Mouse (Mus musculus) midbrain, embryonic 15.5 days (tissue): ENCODE measurements at regions not wholly inside any gene's neighbourhood (a gene's known extent, or its start where the extent isn't known, plus 50 kb on each side); places are given as distances from the start of the nearest gene placed in this dataset.

Source experiments
- ATAC-seq: fragments of 200-750 bp; cut with Nextera tagmentation; replicated peaks from 2 replicates; pipeline ENCODE4 v1.8.0; 2017; ENCODE audit warnings: moderate TSS enrichment
- H3K27ac ChIP-seq: fragments of 300-500 bp; sonication (generic); 2 replicates; pipeline ENCODE4 v1.5.1; 2015; ENCODE audit warnings: mild to moderate bottlenecking, inconsistent platforms
- H3K27me3 ChIP-seq: fragments of 300-500 bp; sonication (generic); replicated peaks from 2 replicates; pipeline ENCODE4 v1.6.1; 2015; ENCODE audit warnings: inconsistent platforms
- H3K36me3 ChIP-seq: fragments of 300-500 bp; sonication (generic); replicated peaks from 2 replicates; pipeline ENCODE4 v1.6.1; 2015; ENCODE audit warnings: inconsistent platforms
- H3K4me1 ChIP-seq: fragments of 300-500 bp; sonication (generic); 2 replicates; pipeline ENCODE4 v1.6.1; 2015; ENCODE audit warnings: inconsistent platforms
- H3K4me2 ChIP-seq: fragments of 300-500 bp; sonication (generic); 2 replicates; pipeline ENCODE4 v1.6.1; 2015; ENCODE audit warnings: inconsistent platforms, mild to moderate bottlenecking, moderate library complexity
- H3K4me3 ChIP-seq: fragments of 300-500 bp; sonication (generic); 2 replicates; pipeline ENCODE4 v1.5.1; 2015; ENCODE audit warnings: mild to moderate bottlenecking, inconsistent platforms
- H3K9ac ChIP-seq: fragments of 300-500 bp; sonication (generic); 2 replicates; pipeline ENCODE4 v1.6.1; 2015; ENCODE audit warnings: mild to moderate bottlenecking, inconsistent platforms
- H3K9me3 ChIP-seq: fragments of 300-500 bp; sonication (generic); 2 replicates; pipeline ENCODE4 v1.6.1; 2016; ENCODE audit warnings: inconsistent platforms
- WGBS: fragments of 180-500 bp; shearing (Covaris S2); methylation state at CpG from one replicate; pipeline ENCODE4 v1.1.7; 2015; ENCODE audit warnings: mixed read lengths; 5-methylcytosine and 5-hydroxymethylcytosine counted together

DNA sequence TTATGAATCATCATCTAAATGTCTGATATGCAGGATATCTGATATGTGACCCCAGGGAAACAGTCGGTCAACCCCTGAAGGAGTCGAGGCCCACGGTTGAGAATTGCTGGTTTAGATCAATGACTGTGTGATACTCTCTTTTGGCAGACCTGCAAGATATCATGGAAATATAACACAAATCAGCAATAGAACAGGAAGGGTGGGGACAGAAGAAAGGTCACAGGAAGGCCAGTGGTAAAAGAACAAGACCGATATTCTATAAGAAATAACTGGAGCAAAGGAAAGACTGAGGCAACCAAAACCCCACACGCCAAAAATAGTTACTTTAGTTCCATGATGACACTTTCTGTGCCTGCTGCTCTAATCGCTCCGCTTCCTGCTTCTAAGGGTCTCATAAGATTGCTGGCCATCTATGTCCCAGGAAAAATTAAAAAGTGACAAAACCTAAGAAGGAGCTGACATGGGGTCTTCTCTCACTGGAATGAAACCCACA is 103.2 kb downstream of the Nfkbiz start:
- no peak overlapping the region for H3K4me3 ChIP-seq
- WGBS: 96% methylated on average over 7 of the region's 7 CpGs
- no peak for ATAC-seq
- no peaks in the 10 kb centered on the region for H3K36me3 ChIP-seq
- H3K9ac ChIP-seq: no peak overlapping the region
- no peak overlapping the region for H3K4me2 ChIP-seq
- no peaks in the 10 kb centered on the region for H3K27me3 ChIP-seq
- H3K9me3 ChIP-seq: no peaks in the 10 kb centered on the region
- H3K4me1 ChIP-seq: no peaks in the 10 kb centered on the region
- H3K27ac ChIP-seq: no peak overlapping the region

DNA sequence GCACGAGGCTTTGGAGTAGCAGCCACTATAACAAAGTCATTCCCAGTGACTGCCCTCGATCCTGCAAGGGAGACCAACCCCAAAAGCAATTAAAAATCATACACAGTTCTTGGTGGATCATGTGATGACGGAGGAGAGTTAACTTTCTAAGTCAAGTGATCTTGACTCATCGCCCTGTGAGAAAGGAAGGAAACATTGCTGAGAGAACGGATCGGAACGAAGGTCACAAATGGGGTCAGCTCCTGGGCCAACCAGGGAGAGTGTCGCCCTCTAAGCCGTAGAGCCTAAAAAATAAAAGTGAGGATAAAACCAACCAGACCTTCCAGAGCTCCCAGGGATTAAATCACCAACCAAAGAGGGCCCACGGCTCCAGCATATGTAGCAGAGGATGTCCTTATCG is 104.4 kb downstream of the Nfkbiz start:
- Histone ChIP-seq H3K27ac (no peak overlapping the region), H3K4me3 (no peak overlapping the region), H3K4me2 (no peak overlapping the region), H3K9me3 (no peaks in the 10 kb centered on the region), H3K36me3 (no peaks in the 10 kb centered on the region), H3K27me3 (no peaks in the 10 kb centered on the region), H3K4me1 (no peaks in the 10 kb centered on the region), H3K9ac (no peak overlapping the region)
- WGBS: 79% methylated on average over 11 of the region's 11 CpGs
- ATAC-seq: no peak

DNA sequence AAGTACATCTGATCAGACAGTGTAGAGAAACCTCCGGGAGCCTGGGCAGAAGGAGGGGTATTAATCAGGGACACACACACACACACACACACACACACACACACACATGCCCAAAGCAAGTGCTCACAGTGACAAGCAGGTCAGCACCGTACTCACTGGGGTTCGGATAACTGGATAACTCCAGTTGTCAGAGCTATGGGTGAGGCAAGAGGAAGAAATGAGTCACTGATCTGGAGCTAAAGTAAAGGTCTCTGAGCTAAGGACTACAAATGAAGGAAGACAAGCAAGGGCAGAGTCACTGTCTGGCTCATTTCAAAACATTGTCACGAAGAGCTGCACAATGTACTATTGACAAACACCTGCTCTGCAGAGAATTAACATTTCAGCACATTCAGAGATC is 104.9 kb downstream of the Nfkbiz start:
- no peak for ATAC-seq
- H3K9ac ChIP-seq: no peak overlapping the region
- no peak overlapping the region for H3K4me3 ChIP-seq
- no peaks in the 10 kb centered on the region for H3K27me3 ChIP-seq
- no peaks in the 10 kb centered on the region for H3K4me1 ChIP-seq
- H3K27ac ChIP-seq: no peak overlapping the region
- H3K4me2 ChIP-seq: no peak overlapping the region
- H3K9me3 ChIP-seq: no peaks in the 10 kb centered on the region
- H3K36me3 ChIP-seq: no peaks in the 10 kb centered on the region
- 79% methylated on average over 4 of the region's 4 CpGs for WGBS

DNA sequence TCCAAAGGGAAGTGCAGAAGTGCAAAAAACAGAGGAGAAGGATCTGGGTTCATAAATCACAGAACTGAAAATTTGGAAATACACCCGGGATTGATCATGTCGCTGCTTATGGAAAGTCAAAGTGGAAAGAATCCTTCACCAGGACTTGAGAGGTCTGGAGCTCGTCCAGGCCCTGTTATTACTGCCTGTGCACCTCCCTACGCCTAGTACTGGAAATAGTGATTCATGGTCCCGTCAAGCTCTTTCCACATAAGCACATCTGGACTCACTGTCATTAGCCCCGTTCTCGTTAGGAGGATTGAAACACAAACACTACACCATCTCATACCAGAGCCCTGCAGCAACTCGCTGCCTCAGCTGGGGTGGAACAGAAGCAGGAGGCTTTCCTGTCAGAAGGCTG is 107.7 kb downstream of the Nfkbiz start:
- WGBS: 89% methylated on average over 8 of the region's 8 CpGs

DNA sequence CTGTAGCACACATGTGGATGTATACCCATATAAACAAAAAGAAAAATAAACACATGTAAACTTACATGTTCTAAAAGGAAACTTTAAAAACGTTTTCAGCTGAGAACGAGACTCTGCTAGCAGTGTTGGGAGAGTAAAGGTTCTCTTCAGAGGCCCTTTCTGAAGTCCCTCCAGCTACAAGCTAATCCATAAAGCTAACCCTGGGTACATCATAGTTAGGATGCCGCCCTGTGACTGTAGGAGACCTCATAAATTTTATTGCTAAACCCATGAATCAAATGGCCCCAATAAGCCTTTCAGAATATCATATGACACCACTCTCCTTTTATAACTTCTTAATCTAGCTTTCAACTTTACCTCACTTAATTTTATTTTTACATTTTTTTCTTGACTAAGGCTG is 112.2 kb downstream of the Nfkbiz start:
- Histone ChIP-seq H3K9me3 (no peaks in the 10 kb centered on the region), H3K36me3 (no peaks in the 10 kb centered on the region), H3K27me3 (no peaks in the 10 kb centered on the region), H3K4me3 (no peak overlapping the region), H3K27ac (no peak overlapping the region), H3K9ac (no peak overlapping the region), H3K4me1 (no peaks in the 10 kb centered on the region), H3K4me2 (no peak overlapping the region)
- ATAC-seq: no peak
- WGBS: 76% methylated on average over 3 of the region's 3 CpGs

More for the DNA sequence above, 107.7 kb downstream of the Nfkbiz start:
- H3K9ac ChIP-seq: no peak overlapping the region
- H3K4me3 ChIP-seq: no peak overlapping the region
- ATAC-seq: no peak
- no peak overlapping the region for H3K4me2 ChIP-seq
- no peak overlapping the region for H3K27ac ChIP-seq
- no peaks in the 10 kb centered on the region for H3K36me3 ChIP-seq
- no peaks in the 10 kb centered on the region for H3K9me3 ChIP-seq
- no peaks in the 10 kb centered on the region for H3K4me1 ChIP-seq
- H3K27me3 ChIP-seq: no peaks in the 10 kb centered on the region

DNA sequence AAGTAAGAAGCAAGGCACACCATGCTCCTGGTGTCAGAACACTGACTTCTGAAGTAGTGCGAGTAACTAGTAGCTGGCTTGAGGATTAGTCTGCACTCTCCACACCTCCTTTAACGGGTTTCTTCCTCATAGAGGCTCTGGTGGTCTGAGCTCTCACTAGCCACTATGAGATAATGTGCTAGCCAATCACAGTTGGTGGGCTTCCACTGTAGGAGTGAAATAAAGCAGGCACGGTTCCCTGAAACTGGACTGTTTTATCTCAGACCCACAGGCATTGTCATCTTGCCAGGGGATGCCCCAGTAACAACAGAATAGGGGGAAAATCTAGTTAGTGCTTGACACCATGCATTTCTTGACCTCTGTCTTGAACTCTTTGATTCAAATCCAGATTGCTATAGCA is 118.3 kb downstream of the Nfkbiz start:
- Histone ChIP-seq H3K4me3 (no peak overlapping the region), H3K4me1 (no peaks in the 10 kb centered on the region), H3K27ac (no peak overlapping the region), H3K4me2 (no peak overlapping the region), H3K27me3 (no peaks in the 10 kb centered on the region), H3K9me3 (no peaks in the 10 kb centered on the region), H3K9ac (no peak overlapping the region), H3K36me3 (no peaks in the 10 kb centered on the region)
- ATAC-seq: no peak
- WGBS: 59% methylated on average over 3 of the region's 3 CpGs

DNA sequence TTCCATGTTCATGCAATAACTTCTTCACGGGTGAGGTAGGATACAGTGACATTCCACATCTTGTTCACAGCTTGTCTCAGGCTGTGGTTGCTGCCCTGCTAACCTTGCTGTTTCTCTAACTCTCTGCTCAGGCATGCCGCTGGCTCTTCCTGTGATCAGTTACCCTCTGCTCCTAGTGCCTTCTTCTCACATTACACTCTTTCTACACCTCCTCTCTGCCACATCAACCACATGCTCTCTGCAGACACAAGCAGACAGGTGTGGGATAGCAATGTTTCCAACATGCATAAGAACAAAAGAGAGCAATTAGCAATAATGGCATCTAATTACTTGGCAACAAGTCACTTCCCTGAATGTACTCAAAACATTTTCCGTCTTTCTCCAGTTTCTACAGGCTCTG is 128.7 kb downstream of the Nfkbiz start:
- 86% methylated on average over 3 of the region's 3 CpGs for WGBS
- Histone ChIP-seq H3K27ac (no peak overlapping the region), H3K4me3 (no peak overlapping the region), H3K4me1 (no peaks in the 10 kb centered on the region), H3K9me3 (no peaks in the 10 kb centered on the region), H3K4me2 (no peak overlapping the region), H3K36me3 (no peaks in the 10 kb centered on the region), H3K9ac (no peak overlapping the region), H3K27me3 (no peaks in the 10 kb centered on the region)
- no peak for ATAC-seq

DNA sequence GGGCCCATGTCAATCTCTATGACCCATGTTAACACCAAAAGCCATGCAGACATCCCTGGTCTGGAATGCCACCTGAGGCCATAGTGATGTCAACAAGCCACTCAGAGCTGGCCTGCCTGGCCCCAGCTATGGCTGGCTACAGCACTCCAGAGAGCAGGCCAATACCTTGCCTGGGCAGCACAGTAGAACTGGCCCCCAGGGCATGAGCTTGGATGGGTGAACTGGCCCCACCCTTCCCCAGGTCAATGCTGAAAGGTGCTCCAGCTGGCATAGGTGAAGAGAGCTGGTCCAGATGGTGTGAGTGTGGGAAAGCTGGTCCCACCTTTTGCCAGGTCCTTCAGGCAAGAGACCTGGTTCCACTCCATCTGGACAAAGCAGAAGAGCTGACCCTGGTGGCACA is 132.2 kb downstream of the Nfkbiz start:
- Histone ChIP-seq H3K9me3 (no peaks in the 10 kb centered on the region), H3K4me2 (no peak overlapping the region), H3K9ac (no peak overlapping the region), H3K4me1 (no peaks in the 10 kb centered on the region), H3K27me3 (no peaks in the 10 kb centered on the region), H3K36me3 (no peaks in the 10 kb centered on the region), H3K4me3 (no peak overlapping the region), H3K27ac (no peak overlapping the region)
- no peak for ATAC-seq

DNA sequence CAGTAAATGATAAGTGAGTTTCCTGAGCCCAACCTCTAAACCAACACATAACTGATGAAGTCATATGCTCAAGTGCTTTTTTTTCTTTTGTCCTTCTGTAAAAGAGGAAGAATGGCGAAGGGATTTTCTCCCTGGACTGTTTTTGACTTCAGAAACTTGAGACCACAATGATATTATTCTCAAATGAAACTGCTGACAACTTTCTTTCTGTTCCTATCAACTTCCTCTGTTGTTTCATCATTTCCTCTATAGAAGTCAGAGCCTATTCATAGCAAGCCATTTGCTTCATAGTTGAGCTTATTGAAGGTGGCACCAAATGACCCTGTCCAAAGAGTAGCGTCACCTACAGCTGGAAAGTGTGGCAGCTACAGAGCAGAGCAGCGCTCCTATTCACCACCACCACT is 140.2 kb downstream of the Nfkbiz start:
- Histone ChIP-seq H3K9ac (no peak overlapping the region), H3K4me2 (no peak overlapping the region), H3K9me3 (no peaks in the 10 kb centered on the region), H3K27ac (no peak overlapping the region), H3K36me3 (no peaks in the 10 kb centered on the region), H3K4me1 (no peaks in the 10 kb centered on the region), H3K4me3 (no peak overlapping the region), H3K27me3 (no peaks in the 10 kb centered on the region)
- ATAC-seq: no peak
- WGBS: 80% methylated on average over 3 of the region's 3 CpGs

DNA sequence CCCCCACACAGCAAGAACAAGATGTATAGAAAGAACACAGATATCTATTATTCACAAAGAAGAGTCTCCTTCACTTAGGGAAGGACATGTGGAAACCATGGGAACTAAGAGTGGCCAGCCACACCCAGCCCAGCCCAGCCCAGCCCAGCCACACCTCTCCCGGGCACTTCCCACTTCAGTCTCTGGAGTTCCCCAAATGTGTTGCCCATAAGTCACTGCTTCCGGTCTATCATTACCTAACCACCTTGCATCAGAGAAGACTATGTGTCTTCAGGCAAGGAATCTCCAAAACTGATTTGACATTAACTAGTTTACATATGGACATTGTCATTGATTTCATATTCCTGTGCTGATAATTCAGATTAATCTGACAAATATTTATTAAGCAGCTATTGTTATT is 147.6 kb downstream of the Nfkbiz start:
- H3K27me3 ChIP-seq: no peaks in the 10 kb centered on the region
- H3K36me3 ChIP-seq: no peaks in the 10 kb centered on the region
- no peak overlapping the region for H3K4me3 ChIP-seq
- no peak for ATAC-seq
- no peak overlapping the region for H3K27ac ChIP-seq
- no peak overlapping the region for H3K9ac ChIP-seq
- no peaks in the 10 kb centered on the region for H3K9me3 ChIP-seq
- 88% methylated on average over 2 of the region's 2 CpGs for WGBS
- H3K4me1 ChIP-seq: no peaks in the 10 kb centered on the region
- no peak overlapping the region for H3K4me2 ChIP-seq

DNA sequence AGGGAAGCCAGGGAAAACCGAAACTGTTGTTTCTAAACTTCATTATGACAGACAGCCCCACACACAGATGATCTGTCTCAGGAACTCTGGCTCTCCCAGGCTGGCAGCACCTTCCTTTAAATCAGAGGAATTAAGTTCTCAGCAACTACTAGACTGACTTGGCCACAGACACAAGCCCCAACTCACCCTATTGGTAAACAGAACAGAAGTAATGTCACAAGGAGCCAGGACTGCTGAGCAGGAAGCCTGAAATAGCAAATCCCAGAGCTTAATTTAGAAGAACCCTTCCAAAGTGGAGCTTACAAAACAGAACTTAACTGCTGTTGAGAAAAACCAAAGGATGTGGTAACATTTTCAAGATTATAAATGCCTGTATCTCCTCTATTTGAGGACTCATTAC is 174.8 kb downstream of the Nfkbiz start:
- no peaks in the 10 kb centered on the region for H3K4me1 ChIP-seq
- no peak overlapping the region for H3K9ac ChIP-seq
- H3K27ac ChIP-seq: no peak overlapping the region
- H3K36me3 ChIP-seq: no peaks in the 10 kb centered on the region
- no peak overlapping the region for H3K4me2 ChIP-seq
- no peak overlapping the region for H3K4me3 ChIP-seq
- no peaks in the 10 kb centered on the region for H3K9me3 ChIP-seq
- no peak for ATAC-seq
- WGBS: 86% methylated on average over 1 of the region's 1 CpGs
- no peaks in the 10 kb centered on the region for H3K27me3 ChIP-seq

DNA sequence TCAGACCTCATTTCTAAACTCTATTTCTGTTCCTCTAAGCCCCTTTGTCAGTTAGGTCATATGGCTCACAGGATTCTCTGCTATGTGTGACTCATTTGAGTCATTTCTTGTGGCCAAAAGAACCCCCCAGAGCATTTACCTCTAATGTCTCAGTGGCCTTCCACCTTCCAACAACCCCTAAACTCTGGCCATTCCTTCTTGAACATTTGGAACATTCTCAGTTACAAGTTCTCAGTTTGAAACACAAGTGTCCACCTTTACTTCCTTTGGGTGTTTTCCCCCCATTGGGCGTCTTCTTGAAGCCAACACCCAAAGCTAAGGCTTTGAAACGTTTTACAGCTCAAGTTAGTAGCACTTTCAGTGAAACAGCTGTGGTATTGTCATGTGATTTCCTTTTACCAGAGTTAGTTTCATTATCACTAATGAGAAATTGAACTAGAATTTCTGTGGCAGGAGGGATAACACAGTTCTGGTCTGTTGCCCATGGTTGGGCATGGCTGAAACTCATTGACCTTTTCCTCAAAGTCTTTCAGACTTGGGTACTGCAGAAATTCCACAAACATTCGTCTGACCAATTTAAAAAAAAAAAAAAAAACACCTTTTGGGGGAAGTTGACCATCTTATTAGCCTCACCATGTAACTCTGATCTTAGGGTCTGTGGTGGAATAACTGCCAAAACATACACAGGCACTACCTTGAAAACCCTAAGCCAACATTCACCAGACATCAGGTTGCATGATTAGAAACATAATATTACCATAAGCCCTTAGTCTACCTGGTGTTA is 201.8 kb downstream of the Nfkbiz start:
- Histone ChIP-seq H3K9ac (no peak overlapping the region), H3K27ac (no peak overlapping the region), H3K36me3 (no peaks in the 10 kb centered on the region), H3K4me2 (no peak overlapping the region), H3K4me1 (no peaks in the 10 kb centered on the region), H3K27me3 (no peaks in the 10 kb centered on the region), H3K4me3 (no peak overlapping the region), H3K9me3 (no peaks in the 10 kb centered on the region)
- WGBS: 61% methylated on average over 3 of the region's 3 CpGs
- ATAC-seq: no peak

DNA sequence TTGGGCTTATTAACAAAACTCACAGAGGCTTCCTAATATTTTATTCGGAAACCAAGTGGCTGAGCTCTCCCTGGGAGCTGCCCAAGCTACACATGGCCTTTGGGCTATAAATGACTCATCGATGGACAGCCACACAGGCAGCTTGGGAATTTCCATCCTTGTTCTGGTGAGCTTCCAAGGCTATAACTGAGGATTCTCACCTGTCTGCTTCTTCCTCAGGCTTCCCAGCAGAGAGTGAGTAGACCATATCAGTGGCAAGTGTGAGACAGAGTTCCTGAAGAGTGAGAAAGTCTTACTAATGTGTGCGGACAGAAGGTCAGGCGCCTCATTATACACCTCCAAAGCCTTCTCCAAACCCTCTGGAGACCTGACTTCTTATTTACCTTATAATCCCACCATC is 202.5 kb downstream of the Nfkbiz start:
- no peak overlapping the region for H3K4me3 ChIP-seq
- WGBS: 94% methylated on average over 4 of the region's 4 CpGs
- no peak overlapping the region for H3K4me2 ChIP-seq
- H3K9me3 ChIP-seq: no peaks in the 10 kb centered on the region
- no peaks in the 10 kb centered on the region for H3K36me3 ChIP-seq
- no peaks in the 10 kb centered on the region for H3K27me3 ChIP-seq
- H3K27ac ChIP-seq: no peak overlapping the region
- no peak for ATAC-seq
- no peak overlapping the region for H3K9ac ChIP-seq
- no peaks in the 10 kb centered on the region for H3K4me1 ChIP-seq
